Mouse (Mus musculus) heart, adult 2 months (tissue): ENCODE data around the gene Shmt2. TPM values are rescaled to one million over a fixed set of nuclear protein-coding genes. Genes with fewer than 3 reads are reported as not detected.

Experiments
- DNase-seq, 2 experiments: peaks; one replicate each; pipeline ENCODE4 v3.0.0; 2021
- H3K27ac ChIP-seq: fragments of 200-600 bp; 2 replicates; pipeline ENCODE4 v1.8.1; 2022
- H3K27me3 ChIP-seq: fragments of 200-500 bp; 2 replicates; pipeline ENCODE4 v1.6.1; 2012; ENCODE audit warnings: mild to moderate bottlenecking, low read length, inconsistent platforms, mixed read lengths; ENCODE audit not compliant: control insufficient read depth, insufficient read depth
- H3K36me3 ChIP-seq: fragments of 200-500 bp; 2 replicates; pipeline ENCODE4 v1.6.1; 2012; ENCODE audit warnings: low read length, inconsistent platforms; ENCODE audit not compliant: control insufficient read depth, insufficient read depth
- H3K4me1 ChIP-seq: fragments of 200-500 bp; 2 replicates; pipeline ENCODE4 v1.6.1; 2011; ENCODE audit warnings: low read length; ENCODE audit not compliant: control insufficient read depth, insufficient read depth
- H3K4me3 ChIP-seq: fragments of 200-600 bp; 2 replicates; pipeline ENCODE4 v1.8.1; 2022
- H3K79me2 ChIP-seq: fragments of 200-500 bp; replicated peaks from 2 replicates; pipeline ENCODE4 v1.6.1; 2012; ENCODE audit warnings: mild to moderate bottlenecking, inconsistent platforms, low read length, moderate library complexity, mixed read lengths; ENCODE audit not compliant: control insufficient read depth, insufficient read depth
- H3K9ac ChIP-seq: fragments of 200-500 bp; 2 replicates; pipeline ENCODE4 v1.6.1; 2012; ENCODE audit warnings: low read depth, mild to moderate bottlenecking, control low read depth, inconsistent platforms, low read length, mixed read lengths
- CTCF ChIP-seq: fragments of 200-600 bp; IDR thresholded peaks from 2 replicates; pipeline ENCODE4 v1.8.1; 2022; ENCODE audit warnings: antibody characterized with exemption, mild to moderate bottlenecking, moderate library complexity
- EP300 ChIP-seq: fragments of 200-500 bp; IDR thresholded peaks from 2 replicates; pipeline ENCODE4 v1.6.1; 2011; ENCODE audit warnings: low read depth, low read length, control low read depth; ENCODE audit not compliant: insufficient read depth
- POLR2A ChIP-seq: fragments of 200-500 bp; IDR thresholded peaks from 2 replicates; pipeline ENCODE4 v1.6.1; 2011; ENCODE audit warnings: mild to moderate bottlenecking, low read depth, low read length, control low read depth; ENCODE audit not compliant: insufficient read depth
- WGBS: fragments of 180-500 bp; shearing (Covaris S2); methylation state at CpG from one replicate; pipeline ENCODE4 v1.1.7; 2018; 5-methylcytosine and 5-hydroxymethylcytosine counted together
- intact Hi-C: fragments of 180-260 bp; cut with DNase I; formaldehyde crosslinking; loops from one replicate; pipeline ENCODE4 v1.15.1; 2025
- polyA plus RNA-seq: library from polyadenylated mRNA; depleted of rRNA; stranded (reverse); fragments of >200 nt; gene quantifications from 2 replicates; pipeline ENCODE4 v1.2.3, GENCODE M21; 2012
- total RNA-seq, 2 experiments: library from RNA; stranded (reverse); gene quantifications; 2 replicates each; pipeline ENCODE4 v1.2.3; 2021

The Shmt2 gene
- total and polyA plus RNA-seq, 3 experiments = 42.6 to 67.0 (median 43.4) TPM

DNA sequence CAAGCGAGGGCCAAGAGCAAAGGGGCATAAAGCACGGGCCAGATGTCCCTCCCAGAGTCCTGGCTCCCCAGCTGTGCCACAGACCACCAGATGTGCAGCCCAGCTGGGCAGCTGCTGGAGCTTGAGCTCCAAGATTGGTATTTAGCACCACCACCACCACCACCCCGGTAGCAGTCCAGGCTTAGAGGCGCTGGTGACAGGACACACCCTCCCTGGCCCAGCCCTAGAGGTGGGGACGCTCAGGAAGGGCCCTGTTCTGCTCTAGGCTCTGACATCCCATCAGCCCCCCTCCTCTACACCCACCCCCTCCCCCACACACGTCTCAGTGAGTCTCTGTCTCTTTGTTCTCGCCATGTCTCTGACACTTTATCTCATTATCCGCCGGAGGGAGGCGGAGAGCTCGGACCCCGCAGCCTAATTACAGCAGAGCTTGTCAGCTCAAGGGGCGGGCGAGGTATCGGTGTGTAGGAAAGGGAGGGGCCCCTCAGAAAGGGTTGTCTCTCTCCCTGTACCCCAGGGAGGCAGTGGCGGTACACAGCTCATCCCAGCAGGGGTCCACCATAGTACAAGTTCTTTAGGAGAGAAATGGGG lies 8.6 kb downstream of the Shmt2 start:
- Histone ChIP-seq H3K4me3 (peak overlapping the region; percentile 23; the same call in 1 of the 2 replicates), H3K4me1 (peaks cover 6% of the 10 kb centered on the region; the same call in 1 of the 2 replicates), H3K36me3 (no peaks in the 10 kb centered on the region), H3K9ac (no peak overlapping the region), H3K27me3 (peaks cover 2% of the 10 kb centered on the region; the same call in 1 of the 2 replicates), H3K27ac (no peak overlapping the region; the same call in 1 of the 2 replicates), H3K79me2 (no peaks in the 10 kb centered on the region)
- TF ChIP-seq CTCF = no peak
- intact Hi-C loops = loop anchor here (1.0 to 5.0 kb wide), 2 partner anchors 25 to 109 kb away; partner anchors contain the start of gene Lrp1
- DNase-seq = no peak
- WGBS = 8% methylated on average over 16 of the region's 16 CpGs

DNA sequence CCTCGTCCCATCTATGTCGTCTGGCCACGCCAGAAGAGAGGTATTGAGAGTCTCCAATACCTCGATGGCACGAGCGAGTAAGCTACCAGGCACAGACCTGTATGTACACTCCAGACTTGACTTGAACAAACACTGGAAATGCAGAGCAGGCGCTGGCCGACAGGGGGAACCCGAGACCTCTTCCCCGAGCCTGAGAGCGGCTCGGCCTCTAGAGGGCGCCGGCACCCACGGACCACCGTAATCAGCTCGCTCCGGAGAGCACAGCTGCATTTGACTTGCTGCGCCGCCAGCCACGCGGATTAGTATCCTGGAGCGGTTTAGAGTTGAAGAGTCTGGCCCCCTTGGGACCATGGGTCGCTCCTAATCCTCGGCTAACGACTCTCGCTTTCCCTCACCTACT lies 9.4 kb downstream of the Shmt2 start:
- Histone ChIP-seq H3K9ac (0 out of 2 replicates have a peak overlapping the region, but pooled peaks have one; percentile 17), H3K27ac (no peak overlapping the region; the same call in 1 of the 2 replicates), H3K4me3 (peak overlapping the region; percentile 30), H3K36me3 (no peaks in the 10 kb centered on the region), H3K4me1 (peaks cover 6% of the 10 kb centered on the region; the same call in 1 of the 2 replicates), H3K27me3 (peaks cover 2% of the 10 kb centered on the region; the same call in 1 of the 2 replicates), H3K79me2 (no peaks in the 10 kb centered on the region)
- intact Hi-C loops = loop anchor here (1.0 to 5.0 kb wide), 2 partner anchors 25 to 109 kb away; partner anchors contain the start of gene Lrp1
- TF ChIP-seq CTCF (no peak), EP300 (peak; percentile 87; the same call in 1 of the 2 replicates), POLR2A (peak; percentile 36; the same call in 1 of the 2 replicates)
- peak; percentile 91 to 97 for DNase-seq
- WGBS = under 1% methylated on average over 27 of the region's 27 CpGs

DNA sequence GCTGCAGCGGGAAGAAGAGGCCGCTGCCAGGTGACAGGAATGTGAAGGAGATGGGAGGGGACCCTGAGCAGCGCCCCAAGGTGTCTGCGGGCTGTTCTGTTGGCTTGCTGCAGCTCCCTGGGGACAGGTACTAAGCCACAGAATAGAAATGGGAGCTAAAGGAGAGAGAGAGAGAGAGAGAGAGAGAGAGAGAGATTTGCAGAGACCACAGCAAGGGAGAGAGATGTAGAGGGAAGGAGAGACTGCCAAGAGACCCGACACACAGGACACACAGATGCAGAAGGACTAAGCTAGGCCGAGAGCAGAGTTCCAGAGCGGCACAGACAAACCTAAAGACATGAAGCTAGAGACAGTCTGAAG lies 10.0 kb downstream of the Shmt2 start:
- TF ChIP-seq POLR2A (no peak), CTCF (no peak), EP300 (no peak)
- Histone ChIP-seq H3K27ac (no peak overlapping the region; the same call in 1 of the 2 replicates), H3K4me1 (peaks cover 6% of the 10 kb centered on the region; the same call in 1 of the 2 replicates), H3K36me3 (no peaks in the 10 kb centered on the region), H3K79me2 (no peaks in the 10 kb centered on the region), H3K9ac (peak overlapping the region; percentile 33; the same call in 1 of the 2 replicates), H3K27me3 (peaks cover 2% of the 10 kb centered on the region; the same call in 1 of the 2 replicates), H3K4me3 (peak overlapping the region; percentile 49)
- intact Hi-C loops = loop anchor here (5.0 kb wide), 1 partner anchor 110 kb away; the partner anchor contains the start of gene Lrp1
- DNase-seq = no peak
- 8% methylated on average over 7 of the region's 7 CpGs for WGBS

DNA sequence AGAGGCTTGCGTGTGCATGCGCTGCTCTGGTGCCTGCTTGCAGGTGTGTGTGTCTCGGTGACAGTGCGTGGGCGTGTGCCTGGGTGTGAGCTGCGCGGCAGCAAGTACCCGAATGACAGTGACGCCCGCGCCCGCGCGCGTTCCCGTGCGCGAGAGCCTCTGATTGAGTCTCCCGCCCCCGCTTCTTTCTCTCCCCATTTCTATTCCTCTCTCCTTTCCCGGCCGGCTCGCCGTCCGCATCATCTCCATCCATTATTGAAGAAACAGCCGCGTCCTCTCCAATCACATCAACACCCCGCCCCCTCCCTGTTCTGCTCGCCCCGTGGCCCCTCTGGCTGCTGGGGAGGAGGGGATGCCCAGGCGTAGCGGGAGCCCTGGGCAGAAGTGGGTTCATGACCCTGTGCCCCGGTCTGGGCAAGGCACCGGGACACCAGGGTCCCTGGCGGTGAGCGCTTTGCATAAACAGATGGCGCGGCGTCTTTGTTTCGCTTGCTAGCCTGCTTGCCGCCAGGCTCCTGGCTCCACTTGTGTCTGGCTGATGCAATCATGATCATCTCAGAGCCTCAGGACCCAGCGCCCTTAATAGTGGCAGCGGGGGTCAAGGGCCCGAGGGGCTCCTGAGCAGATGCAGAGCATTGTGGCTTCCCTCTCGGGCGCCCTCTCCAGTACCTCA lies 10.5 kb downstream of the Shmt2 start:
- peaks cover 6% of the 10 kb centered on the region; the same call in 1 of the 2 replicates for H3K4me1 ChIP-seq
- DNase-seq = peak; percentile 41 to 61
- H3K79me2 ChIP-seq = no peaks in the 10 kb centered on the region
- no peak for TF ChIP-seq POLR2A
- TF ChIP-seq CTCF = peak; percentile 25
- no peak for TF ChIP-seq EP300
- no peak overlapping the region for H3K27ac ChIP-seq
- under 1% methylated on average over 42 of the region's 46 CpGs for WGBS
- H3K27me3 ChIP-seq = peaks cover 2% of the 10 kb centered on the region; the same call in 1 of the 2 replicates
- H3K36me3 ChIP-seq = no peaks in the 10 kb centered on the region
- intact Hi-C loops = loop anchor here (5.0 kb wide), 1 partner anchor 111 kb away; the partner anchor contains the start of gene Lrp1
- peak overlapping the region; percentile 49 for H3K4me3 ChIP-seq
- peak overlapping the region; percentile 33; the same call in 1 of the 2 replicates for H3K9ac ChIP-seq

DNA sequence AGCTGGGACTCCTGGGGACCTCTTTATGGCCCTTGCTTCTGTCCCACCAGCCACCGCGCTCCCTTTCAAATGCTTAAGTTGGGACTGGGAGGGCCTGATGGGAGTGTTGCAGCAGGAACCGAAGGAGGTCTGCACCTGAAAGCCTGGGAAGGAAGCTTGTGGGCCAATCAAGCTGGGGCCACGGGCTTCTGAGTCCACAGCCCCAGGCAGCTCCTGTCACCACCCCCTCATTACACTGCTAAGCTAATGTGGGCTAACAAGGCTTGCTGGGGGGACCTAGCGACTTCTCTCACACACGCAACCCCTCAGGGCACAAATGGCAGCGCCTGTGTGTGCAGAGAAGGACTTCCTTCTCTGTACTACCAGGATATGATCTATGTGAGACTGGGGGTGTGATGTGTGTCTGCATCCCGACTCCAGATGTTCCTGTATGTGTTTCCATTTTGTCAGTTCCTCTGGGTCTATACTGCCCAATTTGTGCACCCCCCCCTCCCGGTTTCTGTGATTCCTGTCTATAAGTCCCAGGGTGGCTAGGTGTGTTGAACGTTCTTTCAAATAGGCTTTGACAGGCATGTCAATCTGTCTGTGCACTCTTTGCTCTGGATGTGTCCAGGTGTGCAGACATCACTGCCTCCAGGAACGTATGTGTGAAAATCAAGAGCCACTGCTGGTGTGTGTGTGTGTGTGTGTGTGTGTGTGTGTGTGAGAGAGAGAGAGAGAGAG lies 11.2 kb downstream of the Shmt2 start:
- H3K27me3 ChIP-seq = peaks cover 2% of the 10 kb centered on the region; the same call in 1 of the 2 replicates
- no peak overlapping the region for H3K27ac ChIP-seq
- peaks cover 6% of the 10 kb centered on the region; the same call in 1 of the 2 replicates for H3K4me1 ChIP-seq
- WGBS = 39% methylated on average over 11 of the region's 11 CpGs
- no peaks in the 10 kb centered on the region for H3K36me3 ChIP-seq
- no peak overlapping the region for H3K4me3 ChIP-seq
- intact Hi-C loops = loop anchor here (5.0 kb wide), 1 partner anchor 111 kb away; the partner anchor contains the start of gene Lrp1
- H3K79me2 ChIP-seq = no peaks in the 10 kb centered on the region
- DNase-seq = no peak
- H3K9ac ChIP-seq = no peak overlapping the region
- TF ChIP-seq POLR2A = no peak
- no peak for TF ChIP-seq CTCF
- no peak for TF ChIP-seq EP300
